Mouse (Mus musculus) layer of hippocampus, adult 9-11 months (tissue): Measurements from ENCODE around the gene Msx2.

Experiments
- DNase-seq: peaks from one replicate; pipeline ENCODE4 v3.0.0; 2022

Gene Msx2

DNA sequence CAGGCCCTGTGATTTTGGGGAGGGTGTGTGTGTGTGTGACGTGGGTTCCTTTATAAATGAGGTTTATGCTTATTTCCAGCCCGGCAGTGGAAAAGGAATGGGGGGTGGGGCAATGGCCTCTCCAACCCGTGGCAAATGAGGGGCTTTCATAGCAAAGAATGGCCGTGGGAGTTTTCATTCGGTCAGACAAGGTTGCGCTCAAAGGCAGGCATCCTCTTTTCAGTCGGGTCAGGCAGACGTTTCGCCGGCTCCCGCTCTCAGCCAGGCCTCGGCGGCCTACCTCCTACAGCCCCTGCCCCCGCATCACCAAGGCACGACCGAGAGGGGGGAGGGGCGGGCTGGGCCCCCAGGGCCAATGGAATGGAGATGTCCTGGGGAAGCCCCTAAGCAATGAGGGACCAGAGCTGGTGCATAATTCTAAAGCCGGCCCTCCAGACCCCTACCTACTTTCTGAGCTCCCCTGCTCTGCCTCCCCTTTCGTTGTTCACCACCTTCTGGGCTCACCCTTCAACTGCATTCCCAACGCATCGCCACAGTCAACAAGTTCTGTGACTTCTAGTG lies 8.4 kb downstream of the Msx2 start:
- DNase-seq = no peak

DNA sequence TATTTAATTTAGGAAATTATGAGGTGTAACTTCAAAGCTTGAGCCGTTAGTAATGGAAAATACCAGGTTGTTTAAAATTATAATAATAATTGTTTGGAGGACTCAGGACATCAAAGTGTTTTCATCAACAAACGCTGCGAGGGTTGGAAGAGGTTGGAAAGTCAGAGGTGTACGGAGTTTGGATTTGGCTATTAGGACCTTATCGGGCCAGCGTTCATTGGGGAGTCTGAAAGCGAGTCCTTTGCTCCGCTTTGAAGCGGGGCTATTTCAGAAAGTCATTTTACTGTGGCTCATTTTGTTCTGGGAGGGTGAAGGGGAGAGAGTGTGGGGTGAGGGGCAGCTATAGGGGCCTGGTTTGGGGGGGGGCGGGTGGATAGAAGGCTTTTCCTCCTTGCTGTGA lies 8.9 kb downstream of the Msx2 start:
- no peak for DNase-seq

DNA sequence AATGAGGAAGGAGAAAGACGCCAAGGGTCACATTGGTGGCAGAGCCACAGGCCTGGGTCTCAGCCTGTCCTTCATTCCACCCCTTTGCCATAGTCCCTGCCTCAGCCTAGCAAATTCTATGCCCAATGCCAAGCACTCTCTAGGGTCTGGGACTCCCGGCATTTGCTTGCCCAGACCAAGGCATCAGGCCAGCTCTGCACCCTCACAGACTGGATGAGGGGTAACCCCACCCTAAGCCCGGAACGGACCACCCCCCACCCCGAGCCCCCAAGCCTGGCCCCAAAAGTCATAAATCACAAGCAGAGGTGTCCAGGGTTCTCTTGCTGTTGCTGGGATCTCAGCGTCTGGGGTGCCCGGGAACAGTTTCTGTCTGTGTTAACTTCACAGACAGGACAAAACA lies 9.8 kb downstream of the Msx2 start:
- no peak for DNase-seq

DNA sequence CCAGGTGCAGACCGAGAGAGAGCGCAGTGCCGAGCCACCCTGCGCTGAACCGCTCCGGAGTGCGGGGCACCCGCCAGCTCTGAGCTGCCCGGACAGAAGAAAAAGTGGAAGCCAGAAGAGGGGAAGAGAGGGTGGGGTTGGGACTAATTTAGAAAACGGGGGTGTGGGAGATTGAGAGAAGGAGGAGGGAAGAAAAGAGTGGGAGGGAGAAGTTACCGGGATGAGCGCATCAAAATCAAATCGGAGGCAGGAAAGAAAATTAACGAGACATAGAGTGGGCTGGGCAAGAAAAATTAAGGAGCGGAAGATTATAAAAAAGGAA lies 10.3 kb downstream of the Msx2 start:
- no peak for DNase-seq

DNA sequence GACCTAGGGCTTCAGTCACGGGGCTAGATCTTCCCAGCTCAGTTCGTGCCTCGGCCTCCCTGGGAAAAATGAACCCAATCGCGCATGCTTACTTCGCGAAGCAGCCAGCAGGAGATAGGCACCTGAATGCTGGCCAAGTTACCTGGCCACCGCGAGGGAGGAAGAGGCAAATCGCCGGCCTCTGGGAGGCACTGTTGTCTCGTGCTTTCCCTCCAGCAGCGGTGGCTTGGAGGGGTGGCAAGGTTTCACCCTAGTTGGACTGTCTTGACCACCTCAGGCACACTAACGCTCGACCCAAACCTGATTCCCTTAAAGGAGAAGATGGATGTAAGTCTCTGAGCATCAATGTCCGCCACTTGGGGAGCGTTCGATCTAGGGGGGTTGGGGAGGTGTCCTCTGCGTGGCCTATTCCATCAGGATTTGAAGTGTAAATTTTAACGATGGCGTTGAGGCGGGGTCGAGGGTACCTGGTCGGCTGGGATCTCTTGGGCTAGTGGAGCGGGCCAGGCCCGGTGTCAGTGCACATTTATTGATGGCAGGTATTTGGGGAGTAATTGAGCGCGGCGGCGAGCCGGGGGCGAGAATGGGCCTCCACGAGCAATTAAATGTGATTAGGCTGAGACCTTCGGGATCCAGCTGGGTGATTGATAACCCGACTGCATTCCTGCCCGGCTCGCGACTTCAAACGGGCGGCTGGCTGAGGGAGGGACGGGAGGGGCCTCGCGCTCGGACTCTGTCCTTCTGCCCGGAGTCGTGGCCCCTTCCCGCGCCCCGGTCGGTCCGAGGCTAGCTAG lies 10.8 kb downstream of the Msx2 start:
- DNase-seq = no peak

DNA sequence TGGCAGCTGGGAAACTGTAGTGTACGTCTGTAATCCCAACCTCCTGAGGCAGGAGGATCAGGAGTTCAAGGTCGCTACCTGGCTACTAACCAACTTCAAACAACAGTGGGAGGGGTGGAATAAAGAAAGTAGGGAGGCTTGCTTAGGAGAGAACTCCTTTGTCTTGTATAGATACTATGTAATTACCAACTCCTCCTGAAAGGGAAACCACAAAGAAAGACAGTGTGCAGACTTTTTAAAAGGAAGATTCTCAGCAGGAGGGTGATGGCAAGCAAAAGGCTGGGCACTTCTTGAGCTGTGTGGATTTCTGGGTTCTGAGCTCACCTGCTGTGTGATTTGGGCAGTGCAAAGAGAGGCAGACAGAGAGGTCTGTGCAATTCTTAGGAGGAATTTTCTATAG lies 11.5 kb downstream of the Msx2 start:
- DNase-seq = no peak

DNA sequence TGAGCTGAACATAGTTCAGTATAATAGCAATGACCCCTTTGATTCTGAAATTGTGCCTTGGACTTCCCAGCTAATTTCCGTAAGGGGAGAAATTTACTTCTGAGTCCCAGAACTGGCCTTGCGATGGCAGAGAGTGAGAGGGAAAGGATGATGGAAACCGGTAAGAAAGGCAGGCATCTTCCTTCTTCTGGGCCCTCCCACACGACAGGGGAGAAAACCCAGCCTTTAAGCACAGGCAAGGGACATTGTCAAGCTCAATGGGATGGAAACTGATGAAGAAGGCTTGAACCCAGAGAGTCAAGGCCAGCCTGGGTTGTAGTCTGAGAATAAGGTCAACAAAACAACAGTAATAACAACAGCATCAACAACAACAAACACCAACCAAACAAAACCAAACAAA lies 14.1 kb downstream of the Msx2 start:
- no peak for DNase-seq

DNA sequence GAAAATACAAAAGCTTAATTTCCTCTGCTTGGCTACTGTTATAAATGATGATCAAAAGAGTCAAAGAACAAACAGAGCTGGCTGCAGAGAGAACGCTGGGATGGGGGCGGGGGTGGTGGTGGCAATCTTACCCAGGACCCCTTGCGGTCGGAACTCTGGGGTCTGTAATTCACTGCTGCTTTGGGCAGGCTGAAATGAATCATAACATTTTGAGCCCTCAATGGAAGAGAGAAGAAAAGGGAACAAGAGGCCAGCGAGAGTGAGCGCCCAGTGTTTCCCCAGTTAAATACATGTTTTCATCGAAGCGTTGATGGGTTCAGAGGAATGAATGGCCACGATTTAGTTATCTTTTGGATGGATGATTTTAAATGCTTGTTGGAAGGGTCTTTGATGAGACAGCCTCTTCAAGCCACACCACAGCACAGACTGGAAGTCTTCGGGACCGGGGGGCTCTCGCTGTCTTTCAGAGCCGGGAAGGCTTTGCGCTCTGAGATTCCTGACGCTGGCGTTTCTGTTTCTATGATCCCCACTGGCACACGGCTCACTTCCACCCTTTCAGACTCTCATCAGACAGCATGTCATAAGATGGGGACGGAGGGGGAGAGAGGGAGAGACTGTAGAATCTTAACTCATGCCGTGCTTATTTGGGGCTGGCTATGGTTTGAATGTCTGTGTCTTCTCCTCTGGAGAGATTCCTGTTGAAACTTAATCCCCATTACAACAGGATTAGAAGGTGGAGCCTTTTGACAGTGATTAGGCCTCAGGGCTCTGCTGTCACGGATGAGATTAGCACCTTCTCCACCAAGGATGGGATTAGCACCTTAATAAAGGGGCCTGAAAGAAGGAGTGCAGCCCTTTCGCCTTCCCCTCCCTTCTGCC lies 17.8 kb downstream of the Msx2 start:
- DNase-seq = no peak

DNA sequence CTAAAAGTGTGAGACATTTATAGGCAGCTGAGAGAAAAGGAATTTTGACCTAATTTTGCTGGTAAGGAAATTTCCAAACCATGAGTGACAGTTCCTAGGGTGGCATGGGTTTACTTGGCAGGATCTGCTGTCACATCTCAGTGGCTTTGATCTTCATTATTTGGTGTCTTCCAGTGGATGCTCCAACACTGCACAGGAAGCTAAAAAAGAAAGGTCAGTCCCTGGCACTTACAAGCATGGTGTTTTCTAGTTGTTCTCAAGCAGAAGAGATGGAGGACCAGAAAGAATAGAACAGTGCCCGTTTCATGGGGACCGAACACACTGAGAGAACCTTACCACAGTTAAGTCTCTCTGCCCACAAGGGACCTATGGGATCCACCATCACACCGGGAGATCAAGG lies 18.9 kb downstream of the Msx2 start:
- DNase-seq = no peak

DNA sequence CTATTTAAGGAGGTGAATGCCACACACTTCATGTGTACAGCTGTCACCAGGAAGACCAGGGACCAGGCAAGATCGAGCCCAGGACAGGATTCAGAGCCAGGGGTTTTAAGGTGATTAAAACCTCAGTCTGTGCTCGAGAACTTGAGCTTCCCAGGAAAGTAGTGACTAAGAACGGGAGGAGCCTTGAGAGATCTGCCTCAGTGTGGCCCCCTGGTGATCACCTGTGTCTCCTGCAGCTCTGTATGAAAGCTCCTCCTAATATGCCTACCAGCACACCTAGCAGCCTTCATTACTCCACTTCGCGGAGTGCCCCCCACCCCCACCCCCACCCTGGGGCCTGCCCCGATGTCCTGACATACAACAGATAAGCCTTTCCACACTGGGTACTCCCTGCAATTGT lies 25.3 kb downstream of the Msx2 start:
- DNase-seq = no peak

DNA sequence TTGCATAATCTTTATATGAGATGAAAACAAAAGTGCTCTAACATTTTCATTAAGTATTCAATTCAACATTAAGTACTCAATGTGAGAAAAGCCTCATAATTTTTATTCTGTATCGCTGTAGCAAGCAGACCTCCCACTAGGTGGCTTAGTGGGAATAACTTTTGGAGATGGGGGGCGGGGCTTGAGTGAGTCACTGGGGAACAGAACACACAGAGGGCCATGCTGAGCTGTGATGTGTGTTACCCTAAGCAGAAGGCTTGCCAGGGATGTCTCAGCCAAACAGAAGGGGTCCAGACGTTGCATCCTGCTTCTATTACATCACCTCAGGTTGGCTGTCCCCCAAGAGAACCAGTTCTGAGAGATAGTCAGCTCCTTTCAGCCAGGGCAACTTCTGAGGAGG lies 29.3 kb downstream of the Msx2 start:
- peak; percentile 69 for DNase-seq

DNA sequence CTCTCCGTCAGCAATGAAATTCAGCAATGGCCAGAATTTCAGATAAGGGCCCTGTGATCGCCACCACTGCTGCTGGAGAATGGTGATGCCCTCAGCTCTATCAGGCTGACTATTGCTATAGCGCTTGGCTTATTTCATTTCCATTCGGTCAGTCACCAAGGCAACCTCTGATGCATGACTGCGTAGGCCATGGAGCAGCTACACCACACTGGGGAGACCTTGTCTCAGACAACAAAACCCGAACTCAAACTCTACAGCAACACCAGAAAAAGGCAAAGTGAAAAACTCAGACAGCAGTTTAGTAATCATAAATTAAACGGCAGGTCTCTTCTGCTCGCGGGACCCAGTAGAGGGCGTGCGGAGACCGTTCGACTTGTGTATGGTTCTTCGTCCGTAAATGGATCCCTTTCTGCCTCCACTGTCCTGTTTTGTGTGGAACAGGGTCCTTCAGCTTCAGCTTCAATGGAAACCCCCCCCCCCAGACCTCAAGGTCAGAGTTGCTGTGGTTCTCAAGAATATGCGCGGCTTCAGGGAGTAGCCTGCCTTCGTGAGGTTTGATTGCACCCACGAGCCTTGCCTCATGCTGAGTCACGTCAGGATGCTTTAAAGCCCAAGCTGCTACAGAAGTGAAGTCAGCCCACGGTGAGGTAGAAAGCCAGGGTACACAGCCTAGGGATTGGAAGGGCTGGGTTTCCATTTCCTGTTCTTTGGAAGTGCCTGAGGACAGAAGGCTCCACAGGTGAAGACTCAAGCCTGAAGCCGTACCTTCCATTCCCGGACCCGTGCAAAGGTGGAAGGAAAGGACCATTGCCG lies 30.5 kb downstream of the Msx2 start:
- DNase-seq = peak; percentile 31

DNA sequence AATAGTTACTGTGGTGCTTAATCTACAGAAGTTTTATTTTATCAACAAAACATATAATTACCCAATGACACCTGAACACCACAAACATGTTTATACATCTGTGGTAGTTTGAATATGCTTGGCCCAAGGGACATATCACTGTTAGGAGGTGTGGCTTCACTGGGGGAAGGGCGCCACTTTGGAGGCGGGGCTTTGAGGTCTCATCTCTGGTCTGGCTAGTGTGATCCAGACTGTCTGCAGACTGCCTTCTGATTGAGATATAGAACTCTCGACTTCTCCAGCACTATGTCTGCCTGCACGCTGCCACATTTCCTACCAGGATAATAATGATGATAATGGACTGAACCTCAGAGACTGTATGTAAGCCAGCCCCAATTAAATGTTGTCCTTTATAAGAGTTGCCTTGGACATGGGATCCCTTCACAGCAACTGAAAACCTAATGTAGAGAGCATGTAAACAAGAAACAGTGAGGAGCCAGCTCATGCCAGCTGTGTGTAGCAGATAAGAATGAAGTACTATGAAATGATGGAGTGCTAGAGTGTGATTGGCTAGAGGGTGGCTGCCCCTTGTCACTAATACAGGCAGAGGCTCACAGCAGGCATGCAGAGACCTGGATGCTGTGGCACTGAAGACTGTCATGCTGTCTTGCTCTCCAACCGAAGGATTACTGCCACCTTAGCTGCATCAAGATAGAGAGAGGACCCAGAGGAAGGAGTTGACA lies 31.4 kb downstream of the Msx2 start:
- no peak for DNase-seq

DNA sequence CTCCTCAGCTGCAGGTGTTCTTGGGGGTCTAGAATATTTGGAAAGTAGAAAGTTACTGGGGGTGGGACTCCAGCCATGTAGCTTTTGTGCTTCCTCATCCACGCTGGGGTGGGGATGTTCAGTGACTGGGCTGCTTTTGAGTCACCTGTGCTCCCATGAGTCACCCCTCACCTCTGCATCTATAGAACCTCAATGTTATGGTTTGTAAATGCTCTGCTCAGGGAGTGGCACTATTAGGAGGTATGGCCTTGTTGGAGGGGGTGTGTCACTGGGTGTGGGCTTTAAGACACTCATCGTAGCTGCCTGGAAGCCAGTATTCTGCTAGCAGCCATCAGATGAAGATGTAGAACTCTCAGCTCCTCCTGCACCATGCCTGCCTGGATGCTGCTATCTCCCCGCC lies 32.9 kb downstream of the Msx2 start:
- no peak for DNase-seq

DNA sequence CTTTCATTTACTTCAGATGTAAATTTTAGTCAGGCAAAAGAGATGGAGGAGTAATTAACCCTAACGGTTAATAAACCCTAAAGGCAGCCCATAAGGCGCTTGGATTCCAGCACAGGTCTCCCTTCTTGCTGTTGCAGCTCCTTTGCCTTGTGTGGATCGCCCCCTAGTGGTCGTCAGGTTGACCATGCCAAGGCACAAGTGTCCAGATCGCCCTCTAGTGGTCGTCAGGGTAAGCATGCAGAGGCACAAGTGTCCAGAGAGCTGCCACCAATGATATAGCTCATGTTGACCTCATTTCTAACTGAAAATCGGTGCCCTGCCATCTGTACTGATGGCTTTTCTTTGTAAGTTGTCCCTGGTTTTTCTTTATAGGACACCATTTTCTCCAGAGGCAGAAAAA lies 46.4 kb downstream of the Msx2 start:
- DNase-seq = peak; percentile 73

DNA sequence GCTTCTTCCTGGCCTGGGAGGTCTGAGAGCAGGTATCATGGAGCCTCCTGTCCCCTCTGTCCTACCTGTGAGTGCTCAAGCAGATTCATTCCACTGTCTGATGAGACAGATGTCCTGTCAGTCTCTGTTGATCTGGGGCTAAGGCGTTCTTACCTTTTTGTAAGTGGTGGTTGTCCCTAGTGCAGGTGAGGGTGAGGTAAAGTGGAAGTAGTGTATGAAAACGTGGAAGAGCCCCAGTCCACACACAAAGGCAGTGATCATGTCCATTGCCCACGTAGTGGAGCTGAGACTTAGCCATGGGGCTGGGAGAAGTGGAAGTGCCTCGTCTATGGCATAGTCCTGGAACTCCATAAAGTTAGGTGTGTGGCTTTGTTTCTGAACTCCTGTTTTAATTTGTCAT lies 51.7 kb downstream of the Msx2 start:
- DNase-seq = no peak

DNA sequence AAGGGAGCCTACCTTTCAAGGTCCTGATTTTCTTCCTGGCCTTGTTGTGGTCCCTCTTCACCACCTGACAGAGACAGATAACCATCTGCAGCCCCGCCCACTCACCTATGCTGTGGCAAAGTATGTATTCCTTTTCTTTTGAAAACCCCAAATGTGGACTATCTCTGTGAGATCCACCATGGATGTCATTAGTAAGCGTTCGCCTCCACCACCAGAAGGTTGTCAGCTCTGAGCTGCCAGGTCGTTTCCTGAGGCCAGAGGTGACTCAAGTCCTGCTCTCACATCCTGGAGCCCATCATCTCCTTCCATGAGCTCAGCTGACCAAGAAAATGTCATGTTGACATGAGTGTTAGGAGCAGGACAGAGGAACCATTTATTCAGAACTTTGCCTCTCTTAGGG lies 52.1 kb downstream of the Msx2 start:
- DNase-seq = no peak

DNA sequence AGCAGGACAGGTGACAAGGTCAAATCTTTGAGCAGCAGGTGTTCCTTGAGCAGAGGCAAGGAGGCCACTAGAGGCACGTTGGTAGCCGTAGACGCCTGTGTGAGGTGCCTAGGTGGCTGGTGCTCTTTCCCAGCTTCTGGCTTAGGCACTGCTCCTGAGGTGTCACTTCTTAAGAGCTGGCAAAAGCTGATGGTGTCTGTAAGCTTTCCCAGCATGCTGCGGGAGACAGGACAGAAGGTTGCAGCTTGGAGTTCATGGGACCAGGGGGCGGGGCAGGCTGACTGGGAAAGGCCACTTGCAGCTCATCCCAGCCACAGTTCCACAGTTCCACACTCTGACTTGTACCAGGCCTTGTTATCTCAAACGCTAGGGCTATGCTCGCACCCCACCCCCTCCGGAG lies 53.2 kb downstream of the Msx2 start:
- no peak for DNase-seq

DNA sequence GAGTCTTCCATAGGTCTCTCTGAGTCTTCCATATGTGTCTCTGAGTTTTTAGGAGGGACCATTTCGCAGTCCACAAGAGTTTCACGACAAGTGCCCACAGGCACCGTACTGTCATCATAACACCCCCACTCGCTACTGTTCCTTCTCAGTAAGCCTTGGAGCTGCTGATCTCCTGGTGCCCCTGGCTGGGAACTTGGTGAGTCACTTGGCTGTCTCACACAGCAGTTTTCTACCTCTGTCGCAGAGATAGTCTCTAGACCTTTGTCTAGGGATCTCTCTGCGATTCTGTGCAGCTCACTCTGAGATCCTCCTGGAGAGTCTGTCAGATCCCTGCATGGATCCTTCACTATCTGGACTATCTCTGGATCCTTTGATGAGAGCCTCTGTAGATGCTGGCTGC lies 55.2 kb downstream of the Msx2 start:
- DNase-seq = no peak
